25 mouse cellular contexts compared by ENCODE assay signal in genomic region chr3:95884400-95884799, GRCm38 (mm10). TPM values are rescaled to one million over a fixed set of nuclear protein-coding genes. Genes with fewer than 3 reads are reported as not detected.
A peak's percentile ranks its signal among the peaks of the same experiment; 100 is the strongest.
DNase-seq lines count a peak whose midpoint lies in the region; ATAC-seq and TF ChIP-seq lines count a peak whose summit lies in the region.
"Had no signal": no experiment of that assay in that cellular context is flagged by ENCODE, and none has a peak within 500 bp of the region (broad histone marks: within the 10 kb centered on the region; RNA-seq: fewer than 3 reads in every experiment).

No protein-coding gene starts in this region.

- H3K36me3 ChIP-seq in liver, adult 2 months (ENCODE audit: control insufficient read depth, insufficient read depth, low read length): peaks cover 5% of the 10 kb centered on the region; the same call in 1 of the 2 replicates
- H3K36me3 ChIP-seq in liver, postnatal 0 days (replicated peaks; ENCODE audit: insufficient read depth, low read length): no peaks in the 10 kb centered on the region
- H3K36me3 ChIP-seq: forebrain, embryonic 15.5 days; hindbrain, embryonic 12.5 days had no signal

- peaks cover 13% of the 10 kb centered on the region for H3K4me1 ChIP-seq in liver, adult 2 months (ENCODE audit: control insufficient read depth, insufficient read depth, low read length)
- peaks cover 15% of the 10 kb centered on the region for H3K4me1 ChIP-seq in liver, postnatal 0 days (ENCODE audit: insufficient read depth)

- peak overlapping the region; percentile 38 for H3K27ac ChIP-seq in liver, adult 2 months (replicated peaks; ENCODE audit: insufficient read depth, low read depth, low read length)
- no peak overlapping the region for H3K27ac ChIP-seq in liver, postnatal 0 days (ENCODE audit: low read depth)
- H3K27ac ChIP-seq: embryonic facial prominence, embryonic 15.5 days; forebrain, embryonic 10.5 days; forebrain, embryonic 15.5 days; heart, embryonic 10.5 days; hindbrain, embryonic 12.5 days had no signal

- H3K79me2 ChIP-seq in liver, adult 2 months (ENCODE audit: control insufficient read depth, insufficient read depth, low read length): no peaks in the 10 kb centered on the region

- no peak overlapping the region for H3K9ac ChIP-seq in liver, adult 2 months (ENCODE audit: low read depth, low read length)
- H3K9ac ChIP-seq in liver, postnatal 0 days (replicated peaks): no peak overlapping the region
- H3K9ac ChIP-seq: embryonic facial prominence, embryonic 15.5 days; forebrain, embryonic 15.5 days; hindbrain, embryonic 12.5 days had no signal

- H3K4me3 ChIP-seq in liver, adult 2 months (ENCODE audit: insufficient read depth, low read depth, low read length): no peak overlapping the region
- no peak overlapping the region for H3K4me3 ChIP-seq in liver, postnatal 0 days (ENCODE audit: low read depth, low read length)
- H3K4me3 ChIP-seq: embryonic facial prominence, embryonic 15.5 days; erythroblast, embryonic 14.5 days; forebrain, embryonic 10.5 days; forebrain, embryonic 15.5 days; heart, embryonic 10.5 days; hindbrain, embryonic 12.5 days had no signal

- ATAC-seq in liver, postnatal 0 days: no peak
- ATAC-seq: forebrain, embryonic 15.5 days; Patski had no signal

- peak; percentile 65 to 73 for DNase-seq in kidney, adult 8-10 months
- DNase-seq in kidney, postnatal 4 days: no peak
- DNase-seq in liver, adult 2 months (ENCODE audit: extremely low read depth, low read depth, low spot score): peak; percentile 86
- no peak for DNase-seq in liver, postnatal 0 days
- peak; percentile 82 for DNase-seq in large intestine, adult 2 months (ENCODE audit: low read depth, low spot score)
- peak; percentile 59 for DNase-seq in yolk sac, embryonic 10.5 days (ENCODE audit: low spot score)
- DNase-seq in right cerebral cortex, postnatal 25 days: no peak
- no peak for DNase-seq in retina, embryonic 14.5 days (ENCODE audit: low spot score)
- DNase-seq: adrenal gland, adult 2 months; adrenal gland, postnatal 25 days; cerebellum, adult 2 months; cerebellum, postnatal 14 days; embryo, embryonic 11 days; heart, adult 18-20 months; heart, postnatal 10 days; heart, postnatal 4 days had no signal

- H3K4me2 ChIP-seq in liver, postnatal 0 days (ENCODE audit: low read depth, low read length): no peak overlapping the region
- H3K4me2 ChIP-seq: embryonic facial prominence, embryonic 15.5 days; forebrain, embryonic 15.5 days; hindbrain, embryonic 12.5 days had no signal

- TF ChIP-seq EP300 in liver, postnatal 0 days (IDR thresholded peaks at IDR 0.05; ENCODE audit: low read depth): no peak

- no peaks in the 10 kb centered on the region for H3K9me3 ChIP-seq in liver, postnatal 0 days (ENCODE audit: low read length)
- H3K9me3 ChIP-seq: embryonic facial prominence, embryonic 15.5 days; forebrain, embryonic 10.5 days; forebrain, embryonic 15.5 days; heart, embryonic 10.5 days; hindbrain, embryonic 12.5 days had no signal

- no peak for TF ChIP-seq POLR2A in liver, adult 2 months (IDR thresholded peaks at IDR 0.05; ENCODE audit: extremely low read depth, insufficient read depth, low read length)

- TF ChIP-seq CTCF in liver, adult 2 months (IDR thresholded peaks at IDR 0.05; ENCODE audit: low read depth, low read length): no peak
- no peak for TF ChIP-seq CTCF in liver, postnatal 0 days (IDR thresholded peaks at IDR 0.05; ENCODE audit: low read depth)

- 49% methylated on average over 5 of the region's 5 CpGs for WGBS in liver, adult 2 months
- WGBS in liver, postnatal 0 days (ENCODE audit: insufficient replicate concordance): 75% methylated on average over 5 of the region's 5 CpGs
- 37% methylated on average over 5 of the region's 5 CpGs for WGBS in large intestine, adult 2 months

- H3K27me3 ChIP-seq in liver, adult 2 months (ENCODE audit: control insufficient read depth, insufficient read depth, low read length): no peaks in the 10 kb centered on the region
- no peaks in the 10 kb centered on the region for H3K27me3 ChIP-seq in liver, postnatal 0 days (ENCODE audit: insufficient read depth, low read length)
- H3K27me3 ChIP-seq: CH12.LX; embryonic facial prominence, embryonic 15.5 days; forebrain, embryonic 15.5 days; hindbrain, embryonic 12.5 days; Patski had no signal

RNA-seq across cellular contexts. Expression of gene Ciart, which starts 2.3 kb away (rescaled TPM):
- 9.2 and 19.5 TPM in 2 replicates for total RNA-seq in liver, adult 2 months (2014; rRNA removed)
- 1.4 and 1.7 TPM in 2 replicates for polyA plus RNA-seq in liver, adult 2 months (2012; rRNA removed)
- 0.77 and 1.00 TPM in 2 replicates for polyA plus RNA-seq in liver, postnatal 0 days (2015; fragmentation: Nextera tagmentation; extraction: Ambion mirVana)
- 1.0 and 1.1 TPM in 2 replicates for polyA plus RNA-seq in large intestine, adult 2 months (2012; rRNA removed)

RNA-seq across cellular contexts. Expression of gene BC028528, which starts 7.4 kb away (rescaled TPM):
- total RNA-seq in liver, adult 2 months (2014; rRNA removed): 3.7 and 5.3 TPM in 2 replicates
- 0.72 and 0.98 TPM in 2 replicates for polyA plus RNA-seq in liver, adult 2 months (2012; rRNA removed)
- 7.6 and 7.9 TPM in 2 replicates for polyA plus RNA-seq in liver, postnatal 0 days (2015; fragmentation: Nextera tagmentation; extraction: Ambion mirVana)
- 5.6 and 6.5 TPM in 2 replicates for polyA plus RNA-seq in large intestine, adult 2 months (2012; rRNA removed)
- polyA plus RNA-seq: erythroblast, embryonic 14.5 days had no signal

RNA-seq across cellular contexts. Expression of gene Aph1a, which starts 9.4 kb away (rescaled TPM):
- 36.2 and 43.2 TPM in 2 replicates for total RNA-seq in liver, adult 2 months (2014; rRNA removed)
- 181 and 255 TPM in 2 replicates for polyA plus RNA-seq in liver, adult 2 months (2012; rRNA removed)
- polyA plus RNA-seq in liver, postnatal 0 days (2015; fragmentation: Nextera tagmentation; extraction: Ambion mirVana): 17.1 and 22.9 TPM in 2 replicates
- 172 and 175 TPM in 2 replicates for polyA plus RNA-seq in large intestine, adult 2 months (2012; rRNA removed)

RNA-seq across cellular contexts. Expression of gene Mrps21, which starts 13.1 kb away (rescaled TPM):
- total RNA-seq in liver, adult 2 months (2014; rRNA removed): 137 and 205 TPM in 2 replicates
- 39.6 and 49.3 TPM in 2 replicates for polyA plus RNA-seq in liver, adult 2 months (2012; rRNA removed)
- polyA plus RNA-seq in liver, postnatal 0 days (2015; fragmentation: Nextera tagmentation; extraction: Ambion mirVana): 145 and 157 TPM in 2 replicates
- polyA plus RNA-seq in large intestine, adult 2 months (2012; rRNA removed): 98.0 and 112 TPM in 2 replicates

RNA-seq across cellular contexts. Expression of gene Car14, which starts 20.1 kb away (rescaled TPM):
- 24.5 and 35.6 TPM in 2 replicates for total RNA-seq in liver, adult 2 months (2014; rRNA removed)
- polyA plus RNA-seq in liver, adult 2 months (2012; rRNA removed): 47.9 and 56.8 TPM in 2 replicates
- polyA plus RNA-seq in liver, postnatal 0 days (2015; fragmentation: Nextera tagmentation; extraction: Ambion mirVana): 15.2 and 17.3 TPM in 2 replicates
- polyA plus RNA-seq in large intestine, adult 2 months (2012; rRNA removed): 2.5 and 3.0 TPM in 2 replicates
- total RNA-seq: common myeloid progenitor, adult 5-6 weeks had no signal
- polyA plus RNA-seq: erythroblast, embryonic 14.5 days had no signal

Comparison
In these comparisons a context has a peak if more than half of its experiments do, and no peak if none do; other contexts are left out.
1. DNase-seq: peak in kidney, adult 8-10 months (2 of 2), liver, adult 2 months (single experiment), large intestine, adult 2 months (single experiment) and yolk sac, embryonic 10.5 days (single experiment); none in kidney, postnatal 4 days (0 of 2), liver, postnatal 0 days (single experiment), right cerebral cortex, postnatal 25 days (single experiment) and retina, embryonic 14.5 days (single experiment).